In genomic region chr7:111028281-111029045, GRCm38 (mm10) we compare ENCODE assay signal across 8 mouse cellular contexts. TPM values are rescaled to one million over a fixed set of nuclear protein-coding genes. Genes with fewer than 3 reads are reported as not detected.
DNase-seq lines count a peak whose midpoint lies in the region; ATAC-seq lines count a peak whose summit lies in the region.

Gene Ctr9, plus strand, starts transcription at chr7:111028951.

- H3K9me3 ChIP-seq in megakaryocyte, embryonic 14.5 days: no peaks in the 10 kb centered on the region

- H3K4me1 ChIP-seq in megakaryocyte, embryonic 14.5 days: peaks cover 58% of the 10 kb centered on the region

- ATAC-seq in common myeloid progenitor, adult 5-6 weeks (replicated peaks; ENCODE audit: low read depth, poor library complexity, severe bottlenecking): peak; percentile 93

- DNase-seq in ZHBTc4 (ENCODE audit: low read depth, low spot score): peak; percentile 94
- DNase-seq in gastrocnemius, adult 8-10 months (ENCODE audit: low spot score in 2 of 2): peak; percentile 90 to 94
- peak; percentile 75 for DNase-seq in hindlimb bud, embryonic 11.5 days (ENCODE audit: extremely low spot score, low read depth, low spot score)
- DNase-seq in left cerebral cortex, adult 8-10 months (ENCODE audit: low spot score in 2 of 2): peak; percentile 90 to 96
- DNase-seq in right cerebral cortex, postnatal 10 days (ENCODE audit: low spot score in 2 of 2): peak; percentile 94 to 95
- peak; percentile 95 for DNase-seq in urinary bladder, postnatal 25 days (ENCODE audit: low spot score)

- no peaks in the 10 kb centered on the region for H3K27me3 ChIP-seq in megakaryocyte, embryonic 14.5 days (replicated peaks)

- peak within 1 kb of the TSS; percentile 90 for H3K4me3 ChIP-seq in megakaryocyte, embryonic 14.5 days (replicated peaks)

- peaks cover 36% of the 10 kb centered on the region for H3K36me3 ChIP-seq in megakaryocyte, embryonic 14.5 days (replicated peaks; ENCODE audit: low read length)

RNA-seq across cellular contexts. Expression of gene Ctr9, which starts in this region (rescaled TPM):
- total RNA-seq in common myeloid progenitor, adult 5-6 weeks (2017): 87.3 and 90.9 TPM in 2 replicates
- 10 to 100 TPM; 13.3 to 16.2 (median 14.9) TPM for total RNA-seq in gastrocnemius, adult 8-10 months (2022)
- 10 to 100 TPM; 38.2 to 40.9 (median 39.2) TPM for total RNA-seq in left cerebral cortex, adult 8-10 months (2022)
- 1.0 and 10.6 TPM in 2 replicates for polyA plus RNA-seq in megakaryocyte, embryonic 14.5 days (2012; ENCODE audit: insufficient read depth, low replicate concordance)

Comparison
In these comparisons a context has a peak if more than half of its experiments do, and no peak if none do; other contexts are left out.
1. Peak in every context shown above with its lines: DNase-seq, ATAC-seq and H3K4me3 ChIP-seq.